Mouse (Mus musculus) heart, embryonic 11.5 days (tissue): ENCODE results near the gene Fign. TPM values are rescaled to one million over a fixed set of nuclear protein-coding genes. Genes with fewer than 3 reads are reported as not detected.

Experiments
- ATAC-seq: fragments of 200-750 bp; cut with Nextera tagmentation; replicated peaks from 2 replicates; pipeline ENCODE4 v1.8.0; 2017; ENCODE audit warnings: moderate library complexity; ENCODE audit not compliant: insufficient number of reproducible peaks, low FRiP score, low TSS enrichment
- H3K27ac ChIP-seq: fragments of 300-500 bp; sonication (generic); 2 replicates; pipeline ENCODE4 v1.5.1; 2014; ENCODE audit warnings: mild to moderate bottlenecking, low read depth, low read length
- H3K27me3 ChIP-seq: fragments of 300-500 bp; sonication (generic); 2 replicates; pipeline ENCODE4 v1.6.1; 2014; ENCODE audit warnings: mild to moderate bottlenecking, low read length, mixed read lengths; ENCODE audit not compliant: control insufficient read depth, insufficient read depth
- H3K36me3 ChIP-seq: fragments of 300-500 bp; sonication (generic); 2 replicates; pipeline ENCODE4 v1.6.1; 2014; ENCODE audit warnings: mild to moderate bottlenecking, low read length, moderate library complexity, mixed read lengths; ENCODE audit not compliant: control insufficient read depth, insufficient read depth
- H3K4me1 ChIP-seq: fragments of 300-500 bp; sonication (generic); 2 replicates; pipeline ENCODE4 v1.6.1; 2014; ENCODE audit warnings: low read length; ENCODE audit not compliant: control insufficient read depth, insufficient read depth
- H3K4me2 ChIP-seq: fragments of 300-500 bp; sonication (generic); 2 replicates; pipeline ENCODE4 v1.6.1; 2014; ENCODE audit warnings: mild to moderate bottlenecking, moderate library complexity
- H3K4me3 ChIP-seq: fragments of 300-500 bp; sonication (generic); 2 replicates; pipeline ENCODE4 v1.5.1; 2014; ENCODE audit warnings: low read depth, low read length
- H3K9ac ChIP-seq: fragments of 300-500 bp; sonication (generic); 2 replicates; pipeline ENCODE4 v1.6.1; 2014; ENCODE audit warnings: mild to moderate bottlenecking, low read depth, low read length, moderate library complexity
- H3K9me3 ChIP-seq: fragments of 300-500 bp; sonication (generic); replicated peaks from 2 replicates; pipeline ENCODE4 v1.6.1; 2016; ENCODE audit warnings: low read length; ENCODE audit not compliant: control insufficient read depth
- WGBS: fragments of 180-500 bp; shearing (Covaris S2); extraction: QIAGEN DNeasy Blood & Tissue Kit; methylation state at CpG from one replicate; pipeline ENCODE4 v1.1.7; 2014; ENCODE audit not compliant: insufficient replicate concordance; 5-methylcytosine and 5-hydroxymethylcytosine counted together
- polyA plus RNA-seq: library from polyadenylated mRNA; unstranded; fragments of >200 nt; fragmentation: Nextera tagmentation; extraction: Ambion mirVana; gene quantifications from 2 replicates; pipeline ENCODE4 v1.2.1, GENCODE M21; 2014

Fign gene
- polyA plus RNA-seq, 1 experiment from 2014 or later: 11.8 TPM

GRCm38 (mm10) chr2:63926481-63927097 lies 171.2 kb downstream of the Fign start:
- no peak overlapping the region for H3K9ac ChIP-seq
- H3K4me2 ChIP-seq: no peak overlapping the region
- no peaks in the 10 kb centered on the region for H3K27me3 ChIP-seq
- ATAC-seq: no peak
- H3K4me3 ChIP-seq: no peak overlapping the region
- no peaks in the 10 kb centered on the region for H3K36me3 ChIP-seq
- no peaks in the 10 kb centered on the region for H3K9me3 ChIP-seq
- H3K27ac ChIP-seq: no peak overlapping the region
- no peaks in the 10 kb centered on the region for H3K4me1 ChIP-seq
- 29% methylated on average over 4 of the region's 4 CpGs for WGBS

GRCm38 (mm10) chr2:63925721-63926235 lies 172.1 kb downstream of the Fign start:
- H3K4me1 ChIP-seq: no peaks in the 10 kb centered on the region
- whole genome bisulfite sequencing: 62% methylated on average over 4 of the region's 4 CpGs
- no peak overlapping the region for H3K4me3 ChIP-seq
- no peak for ATAC-seq
- H3K4me2 ChIP-seq: no peak overlapping the region
- no peaks in the 10 kb centered on the region for H3K9me3 ChIP-seq
- no peaks in the 10 kb centered on the region for H3K27me3 ChIP-seq
- H3K36me3 ChIP-seq: no peaks in the 10 kb centered on the region
- H3K9ac ChIP-seq: no peak overlapping the region
- H3K27ac ChIP-seq: no peak overlapping the region
